Mouse (Mus musculus): ENCODE data around the gene Gstt2. TPM values are rescaled to one million over a fixed set of nuclear protein-coding genes. Genes with fewer than 3 reads are reported as not detected.
A peak's percentile ranks its signal among the peaks of the same experiment; 100 is the strongest.
"Not testable (repeated sequence)": the region's sequence is repeated elsewhere in the genome, so short reads cannot be mapped to it uniquely, and the experiment has no call there.

The Gstt2 gene
- polyA plus RNA-seq, 1 experiment from 2014 or later = 7.9 TPM

GRCm38 (mm10) chr10:75873543-75874170 lies 36.4 kb upstream of the Gstt2 start:
- Histone ChIP-seq H3K9me3 (ENCODE audit: control insufficient read depth, low read length) (no peaks in the 10 kb centered on the region), H3K4me2 (ENCODE audit: low read length) (peak overlapping the region; percentile 76), H3K4me3 (ENCODE audit: low read length) (peak overlapping the region; percentile 37), H3K9ac (ENCODE audit: low read depth, low read length) (peak overlapping the region; percentile 45; the same call in 1 of the 2 replicates), H3K4me1 (ENCODE audit: control insufficient read depth, insufficient read depth, low read depth, low read length) (peaks cover 13% of the 10 kb centered on the region), H3K36me3 (ENCODE audit: control insufficient read depth, insufficient read depth, low read length) (no peaks in the 10 kb centered on the region), H3K27ac (ENCODE audit: low read depth, low read length) (peak overlapping the region; percentile 68), H3K27me3 (replicated peaks; ENCODE audit: control insufficient read depth, insufficient read depth, low read length) (no peaks in the 10 kb centered on the region)
- WGBS = 5% methylated on average over 10 of the region's 10 CpGs
- peak; percentile 28; the same call in 1 of the 2 replicates for ATAC-seq

GRCm38 (mm10) chr10:75872915-75873542 lies 35.8 kb upstream of the Gstt2 start:
- Histone ChIP-seq H3K4me3 (ENCODE audit: low read length) (peak overlapping the region; percentile 37), H3K4me1 (ENCODE audit: control insufficient read depth, insufficient read depth, low read depth, low read length) (peaks cover 13% of the 10 kb centered on the region), H3K4me2 (ENCODE audit: low read length) (peak overlapping the region; percentile 76), H3K27ac (ENCODE audit: low read depth, low read length) (peak overlapping the region; percentile 68), H3K36me3 (ENCODE audit: control insufficient read depth, insufficient read depth, low read length) (no peaks in the 10 kb centered on the region), H3K9me3 (ENCODE audit: control insufficient read depth, low read length) (no peaks in the 10 kb centered on the region), H3K27me3 (replicated peaks; ENCODE audit: control insufficient read depth, insufficient read depth, low read length) (no peaks in the 10 kb centered on the region), H3K9ac (ENCODE audit: low read depth, low read length) (peak overlapping the region; percentile 39)
- 1% methylated on average over 11 of the region's 11 CpGs for WGBS
- ATAC-seq = peak; percentile 99

GRCm38 (mm10) chr10:75872025-75872914 lies 35.0 kb upstream of the Gstt2 start:
- Histone ChIP-seq H3K9ac (ENCODE audit: low read depth, low read length) (peak overlapping the region; percentile 39), H3K4me3 (ENCODE audit: low read length) (peak overlapping the region; percentile 37), H3K27ac (ENCODE audit: low read depth, low read length) (peak overlapping the region; percentile 68), H3K36me3 (ENCODE audit: control insufficient read depth, insufficient read depth, low read length) (no peaks in the 10 kb centered on the region), H3K9me3 (ENCODE audit: control insufficient read depth, low read length) (no peaks in the 10 kb centered on the region), H3K27me3 (replicated peaks; ENCODE audit: control insufficient read depth, insufficient read depth, low read length) (no peaks in the 10 kb centered on the region), H3K4me2 (ENCODE audit: low read length) (peak overlapping the region; percentile 76), H3K4me1 (ENCODE audit: control insufficient read depth, insufficient read depth, low read depth, low read length) (peaks cover 13% of the 10 kb centered on the region)
- 34% methylated on average over 10 of the region's 10 CpGs for WGBS
- no peak for ATAC-seq

GRCm38 (mm10) chr10:75861587-75861986 lies 24.4 kb upstream of the Gstt2 start:
- H3K27ac ChIP-seq (ENCODE audit: low read depth, low read length) = no peak overlapping the region
- 43% methylated on average over 5 of the region's 5 CpGs for WGBS

GRCm38 (mm10) chr10:75860746-75861145 lies 23.5 kb upstream of the Gstt2 start:
- H3K4me2 ChIP-seq (ENCODE audit: low read length) = peak overlapping the region; percentile 62
- H3K27me3 ChIP-seq (replicated peaks; ENCODE audit: control insufficient read depth, insufficient read depth, low read length) = no peaks in the 10 kb centered on the region
- H3K9me3 ChIP-seq (ENCODE audit: control insufficient read depth, low read length) = no peaks in the 10 kb centered on the region
- H3K9ac ChIP-seq (ENCODE audit: low read depth, low read length) = no peak overlapping the region
- H3K27ac ChIP-seq (ENCODE audit: low read depth, low read length) = peak overlapping the region; percentile 94
- no peak for ATAC-seq
- H3K4me3 ChIP-seq (ENCODE audit: low read length) = no peak overlapping the region
- peaks cover 16% of the 10 kb centered on the region for H3K4me1 ChIP-seq (ENCODE audit: control insufficient read depth, insufficient read depth, low read depth, low read length)
- no peaks in the 10 kb centered on the region for H3K36me3 ChIP-seq (ENCODE audit: control insufficient read depth, insufficient read depth, low read length)
- 19% methylated on average over 7 of the region's 7 CpGs for WGBS

More at GRCm38 (mm10) chr10:75861587-75861986, 24.4 kb upstream of the Gstt2 start:
- Histone ChIP-seq H3K4me3 (ENCODE audit: low read length) (no peak overlapping the region), H3K9ac (ENCODE audit: low read depth, low read length) (no peak overlapping the region), H3K9me3 (ENCODE audit: control insufficient read depth, low read length) (no peaks in the 10 kb centered on the region), H3K27me3 (replicated peaks; ENCODE audit: control insufficient read depth, insufficient read depth, low read length) (no peaks in the 10 kb centered on the region), H3K36me3 (ENCODE audit: control insufficient read depth, insufficient read depth, low read length) (no peaks in the 10 kb centered on the region), H3K4me1 (ENCODE audit: control insufficient read depth, insufficient read depth, low read depth, low read length) (peaks cover 16% of the 10 kb centered on the region), H3K4me2 (ENCODE audit: low read length) (no peak overlapping the region)
- no peak for ATAC-seq

- Histone ChIP-seq H3K4me3 (ENCODE audit: low read length) (peak within 1 kb of the TSS; percentile 74), H3K4me1 (ENCODE audit: control insufficient read depth, insufficient read depth, low read depth, low read length) (peaks cover 16% of the 10 kb centered on the region), H3K9ac (ENCODE audit: low read depth, low read length) (peak within 1 kb of the TSS; percentile 88), H3K27ac (ENCODE audit: low read depth, low read length) (peak within 1 kb of the TSS; percentile 94), H3K4me2 (ENCODE audit: low read length) (peak within 1 kb of the TSS; percentile 62)
- ATAC-seq = peak; percentile 94
- H3K27me3 ChIP-seq (replicated peaks; ENCODE audit: control insufficient read depth, insufficient read depth, low read length); H3K9me3 ChIP-seq (ENCODE audit: control insufficient read depth, low read length); H3K36me3 ChIP-seq (ENCODE audit: control insufficient read depth, insufficient read depth, low read length): not testable (repeated sequence)
- WGBS = 1% methylated on average over 34 of the region's 46 CpGs
Observed at GRCm38 (mm10) chr10:75859786-75860470, 22.7 kb upstream of the Gstt2 start, which contains the start of gene Mif. Mif (minus strand) TSS chr10:75860240.

GRCm38 (mm10) chr10:75859107-75859746 lies 22.0 kb upstream of the Gstt2 start:
- H3K4me1 ChIP-seq (ENCODE audit: control insufficient read depth, insufficient read depth, low read depth, low read length) = peaks cover 16% of the 10 kb centered on the region
- H3K36me3 ChIP-seq (ENCODE audit: control insufficient read depth, insufficient read depth, low read length) = no peaks in the 10 kb centered on the region
- peak overlapping the region; percentile 62 for H3K4me2 ChIP-seq (ENCODE audit: low read length)
- H3K27ac ChIP-seq (ENCODE audit: low read depth, low read length) = peak overlapping the region; percentile 94
- no peaks in the 10 kb centered on the region for H3K9me3 ChIP-seq (ENCODE audit: control insufficient read depth, low read length)
- peak overlapping the region; percentile 74 for H3K4me3 ChIP-seq (ENCODE audit: low read length)
- peak overlapping the region; percentile 88 for H3K9ac ChIP-seq (ENCODE audit: low read depth, low read length)
- no peaks in the 10 kb centered on the region for H3K27me3 ChIP-seq (replicated peaks; ENCODE audit: control insufficient read depth, insufficient read depth, low read length)
- peak; percentile 80 for ATAC-seq
- 3% methylated on average over 27 of the region's 27 CpGs for WGBS

GRCm38 (mm10) chr10:75857598-75857997 lies 20.4 kb upstream of the Gstt2 start:
- Histone ChIP-seq H3K4me3 (ENCODE audit: low read length) (no peak overlapping the region), H3K27me3 (replicated peaks; ENCODE audit: control insufficient read depth, insufficient read depth, low read length) (no peaks in the 10 kb centered on the region), H3K27ac (ENCODE audit: low read depth, low read length) (no peak overlapping the region), H3K36me3 (ENCODE audit: control insufficient read depth, insufficient read depth, low read length) (no peaks in the 10 kb centered on the region), H3K9me3 (ENCODE audit: control insufficient read depth, low read length) (no peaks in the 10 kb centered on the region), H3K9ac (ENCODE audit: low read depth, low read length) (no peak overlapping the region), H3K4me2 (ENCODE audit: low read length) (no peak overlapping the region), H3K4me1 (ENCODE audit: control insufficient read depth, insufficient read depth, low read depth, low read length) (peaks cover 16% of the 10 kb centered on the region)
- WGBS = 91% methylated on average over 4 of the region's 4 CpGs
- no peak for ATAC-seq

Data from hindbrain, embryonic 16.5 days (tissue).